Mouse (Mus musculus) layer of hippocampus, adult 8-10 months (tissue): Measurements from ENCODE around the gene Castor1. TPM values are rescaled to one million over a fixed set of nuclear protein-coding genes. Genes with fewer than 3 reads are reported as not detected.

ENCODE experiments used
- DNase-seq, 2 experiments: peaks; one replicate each; pipeline ENCODE4 v3.0.0; 2022; ENCODE audit warnings: low spot score in 2 of 2
- total RNA-seq, 4 experiments: library from RNA; stranded (reverse); gene quantifications; 2 replicates each; pipeline ENCODE4 v1.2.4; 2022

Castor1 gene
- total RNA-seq, 4 experiments from 2014 or later, result 3.1 to 5.8 (median 4.9) TPM

DNA sequence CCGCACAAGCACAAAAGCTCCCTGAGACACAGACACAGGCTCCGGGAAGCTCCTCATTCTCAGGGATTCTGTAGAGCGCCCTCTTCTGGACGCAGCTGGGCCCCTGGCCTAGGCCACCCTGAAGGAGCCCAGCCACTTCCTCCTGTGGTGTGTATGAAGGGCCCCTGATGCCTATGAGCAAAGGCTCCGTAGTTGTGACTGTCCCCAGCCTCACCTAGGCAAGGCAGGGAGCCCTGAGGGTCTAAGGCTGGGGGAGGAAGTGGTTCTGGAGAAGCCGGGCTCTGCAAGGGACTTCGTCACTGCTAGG is 43.1 kb downstream of the Castor1 start:
- peak in 1 of 2 experiments; percentile 38 for DNase-seq

GRCm38 (mm10) chr11:4261969-4262368 is 43.9 kb downstream of the Castor1 start:
- DNase-seq, result no peak

GRCm38 (mm10) chr11:4262847-4263246 is 44.8 kb downstream of the Castor1 start:
- no peak for DNase-seq

- DNase-seq, result no peak
Measured at GRCm38 (mm10) chr11:4263296-4263695, 45.3 kb downstream of the Castor1 start.

DNA sequence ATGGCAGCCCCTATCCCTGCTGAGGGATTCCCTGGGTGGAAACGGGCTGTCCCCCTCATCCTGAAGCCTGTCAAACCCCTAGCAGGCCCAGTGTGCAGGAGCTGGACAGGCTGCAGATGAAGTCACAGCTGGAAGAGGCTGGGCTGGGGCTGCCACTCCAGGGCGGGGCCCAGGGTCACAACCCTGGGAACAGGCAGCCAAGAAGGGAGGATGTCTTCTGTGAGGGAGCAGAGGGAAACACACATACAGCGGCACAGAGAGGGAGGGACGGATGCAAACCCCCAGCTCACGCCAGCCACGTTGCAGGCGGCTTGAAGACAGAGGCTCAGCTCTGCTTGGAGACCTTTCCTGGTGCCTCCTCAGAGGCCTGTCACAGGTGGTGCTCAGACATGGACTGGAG is 46.0 kb downstream of the Castor1 start:
- no peak for DNase-seq

DNA sequence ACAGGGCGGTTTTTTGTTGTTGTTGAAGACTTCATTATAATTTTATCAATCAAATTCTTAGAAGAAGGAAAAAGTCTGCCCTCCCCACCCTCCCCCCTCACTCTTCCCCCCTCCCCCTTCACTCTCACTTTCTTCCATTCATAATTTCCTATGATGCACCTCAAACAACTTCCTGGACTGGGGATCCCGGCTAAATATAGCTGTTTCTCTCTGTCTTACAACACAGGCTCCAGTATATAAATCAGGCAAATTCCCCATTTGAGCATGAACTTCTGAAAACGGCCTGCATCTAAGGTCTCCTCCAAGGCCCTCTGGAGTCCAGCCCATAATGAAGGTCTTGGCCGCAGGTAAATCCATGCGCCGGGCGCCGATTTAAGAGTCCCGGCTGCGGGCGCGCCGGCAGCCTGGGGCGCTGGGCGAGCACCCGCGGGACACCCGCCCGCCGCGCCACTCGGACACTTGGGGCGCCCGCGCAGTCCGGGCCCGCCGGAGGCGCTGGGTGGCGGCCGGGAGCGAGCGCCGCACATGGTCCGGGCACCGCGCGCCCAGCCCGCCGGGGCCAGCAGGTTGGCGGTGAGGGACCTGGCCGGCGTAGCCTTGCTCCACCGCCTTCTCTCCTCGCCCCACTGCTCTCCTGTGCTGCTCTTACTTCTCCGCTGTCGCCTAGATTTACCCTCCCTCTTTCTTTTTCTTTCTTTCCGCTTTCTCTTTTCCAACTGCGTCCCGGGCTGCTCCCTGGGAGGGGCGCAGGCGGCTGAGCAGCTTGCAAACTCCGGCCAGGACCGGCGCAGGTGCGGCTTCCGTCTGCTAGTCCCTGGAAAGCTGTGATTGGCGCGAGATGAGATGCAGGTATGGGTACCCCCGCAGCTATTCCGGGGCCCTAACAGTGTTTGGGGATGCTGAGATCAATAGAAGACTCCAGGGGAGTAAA is 48.5 kb downstream of the Castor1 start:
- DNase-seq, result no peak

DNA sequence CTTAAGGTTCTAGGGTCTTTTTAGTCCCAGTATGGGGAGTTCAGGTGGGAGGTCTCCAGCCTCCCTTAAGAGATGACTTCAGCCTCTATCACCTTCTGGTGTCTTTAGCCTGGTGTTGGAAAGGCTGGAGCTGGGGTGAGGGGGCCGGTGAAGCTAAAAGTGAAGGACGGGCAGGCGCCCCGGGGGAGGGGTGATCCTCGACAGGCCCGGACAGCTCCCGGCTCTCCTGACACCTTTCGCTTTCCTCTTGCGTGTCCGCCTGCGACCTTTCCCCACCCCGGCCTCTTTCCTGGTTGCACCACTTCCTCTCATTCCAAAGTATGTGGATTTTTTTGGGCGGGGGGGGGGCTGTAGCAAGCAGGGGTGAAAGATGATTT is 49.2 kb downstream of the Castor1 start:
- no peak for DNase-seq

GRCm38 (mm10) chr11:4268500-4268899 is 50.5 kb downstream of the Castor1 start:
- DNase-seq, result no peak

DNA sequence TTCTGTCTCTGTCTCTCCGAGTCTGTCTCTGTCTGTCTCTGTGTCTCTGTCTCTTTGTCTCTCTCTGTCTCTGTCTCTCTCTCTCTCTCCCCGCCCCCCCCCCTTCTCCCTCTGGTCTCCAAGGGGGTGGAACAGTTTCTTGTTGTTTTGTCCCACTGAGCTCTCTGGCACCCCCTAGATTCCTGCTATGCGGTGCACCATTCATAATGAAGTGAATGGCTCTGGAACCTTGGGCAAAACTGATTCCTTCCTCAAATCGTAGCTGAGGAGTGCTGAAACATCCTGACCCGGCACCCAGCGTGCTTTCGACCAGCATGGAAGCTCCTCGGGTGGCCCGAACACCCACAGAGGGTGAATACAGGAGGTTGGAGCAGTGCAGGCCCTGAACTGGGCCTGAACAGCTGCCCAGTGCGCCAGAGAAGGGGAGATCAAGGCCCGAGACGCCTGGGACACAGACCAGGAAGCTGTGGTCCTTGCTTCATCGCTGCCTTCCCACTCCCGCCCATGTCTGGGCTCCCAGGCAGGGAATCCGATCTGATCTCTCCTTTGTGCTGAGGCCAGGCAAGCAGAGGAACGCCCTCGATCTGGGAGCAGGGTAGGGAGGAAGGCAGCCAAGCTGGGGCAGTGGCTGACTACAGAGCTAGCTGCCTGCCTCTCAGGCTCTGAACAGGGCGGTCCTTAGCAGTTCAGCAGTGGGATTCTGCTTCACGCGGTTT is 52.9 kb downstream of the Castor1 start:
- no peak for DNase-seq

DNA sequence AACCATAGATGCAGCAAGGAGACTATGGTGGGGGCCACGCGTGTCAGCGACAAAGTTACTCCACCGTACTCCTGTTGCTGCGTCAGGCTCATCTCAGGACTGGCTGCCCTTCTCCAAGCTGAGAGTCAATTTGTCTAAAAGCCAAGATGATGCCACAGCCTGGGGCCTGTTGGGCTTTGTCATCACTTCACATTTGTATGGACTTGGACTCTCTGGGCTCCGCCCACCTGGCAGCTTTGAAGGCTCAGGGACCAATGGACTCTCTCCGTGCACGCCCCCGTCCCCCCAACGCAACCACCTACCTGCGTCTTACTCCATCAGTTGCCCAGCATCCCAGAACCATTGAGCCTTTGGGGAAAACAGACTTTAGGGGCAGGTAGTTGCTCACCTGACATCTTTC is 53.5 kb downstream of the Castor1 start:
- DNase-seq, result no peak

Other genes starting within 250 kb of the Castor1 start
- gene 4930556J24Rik, start 241.4 kb upstream of the Castor1 start, total RNA-seq, result under 1 TPM in 2 of 4 experiments, not detected in 2; 0.36 to 0.72 TPM
- 10 to 100 TPM in 3 of 4 experiments, 1 to 10 TPM in 1; 9.3 to 10.9 (median 10.6) TPM for gene Gal3st1, start 234.6 kb upstream of the Castor1 start, total RNA-seq
- under 1 TPM; 0.25 to 0.76 (median 0.52) TPM for gene Sec14l4, start 186.8 kb upstream of the Castor1 start, total RNA-seq
- gene Sec14l3, start 153.4 kb upstream of the Castor1 start, total RNA-seq, result 1 to 10 TPM; 1.4 to 2.9 (median 1.9) TPM
- 100 to 1,000 TPM in 2 of 4 experiments, 10 to 100 TPM in 2; 93.7 to 108 (median 102) TPM for gene Mtfp1, start 122.8 kb upstream of the Castor1 start, total RNA-seq
- 10 to 100 TPM; 52.3 to 62.7 (median 57.1) TPM for gene Sec14l2, start 94.8 kb upstream of the Castor1 start, total RNA-seq
- gene Rnf215, start 83.0 kb upstream of the Castor1 start, total RNA-seq, result 10 to 100 TPM; 32.4 to 36.4 (median 35.0) TPM
- 10 to 100 TPM; 13.8 to 18.5 (median 15.4) TPM for gene Ccdc157, start 57.9 kb upstream of the Castor1 start, total RNA-seq
- gene Sf3a1, start 57.9 kb upstream of the Castor1 start, total RNA-seq, result 10 to 100 TPM; 57.6 to 66.7 (median 63.6) TPM
- gene Tbc1d10a, start 31.4 kb upstream of the Castor1 start, total RNA-seq, result 10 to 100 TPM; 26.7 to 31.7 (median 28.8) TPM
- under 1 TPM in 2 of 4 experiments, not detected in 2; 0.65 to 0.93 TPM for gene Osm, start 18.2 kb downstream of the Castor1 start, total RNA-seq
- gene Lif, start 39.3 kb downstream of the Castor1 start, total RNA-seq, result 1 to 10 TPM in 3 of 4 experiments, under 1 TPM in 1; 0.71 to 2.8 (median 1.6) TPM
- under 1 TPM in 2 of 4 experiments, not detected in 2; 0.23 to 0.65 TPM for gene Hormad2, start 222.9 kb downstream of the Castor1 start, total RNA-seq